Mouse (Mus musculus): ENCODE measurements around the gene Taf1b.
"Not testable (repeated sequence)": the region's sequence is repeated elsewhere in the genome, so short reads cannot be mapped to it uniquely, and the experiment has no call there.

Taf1b gene

DNA sequence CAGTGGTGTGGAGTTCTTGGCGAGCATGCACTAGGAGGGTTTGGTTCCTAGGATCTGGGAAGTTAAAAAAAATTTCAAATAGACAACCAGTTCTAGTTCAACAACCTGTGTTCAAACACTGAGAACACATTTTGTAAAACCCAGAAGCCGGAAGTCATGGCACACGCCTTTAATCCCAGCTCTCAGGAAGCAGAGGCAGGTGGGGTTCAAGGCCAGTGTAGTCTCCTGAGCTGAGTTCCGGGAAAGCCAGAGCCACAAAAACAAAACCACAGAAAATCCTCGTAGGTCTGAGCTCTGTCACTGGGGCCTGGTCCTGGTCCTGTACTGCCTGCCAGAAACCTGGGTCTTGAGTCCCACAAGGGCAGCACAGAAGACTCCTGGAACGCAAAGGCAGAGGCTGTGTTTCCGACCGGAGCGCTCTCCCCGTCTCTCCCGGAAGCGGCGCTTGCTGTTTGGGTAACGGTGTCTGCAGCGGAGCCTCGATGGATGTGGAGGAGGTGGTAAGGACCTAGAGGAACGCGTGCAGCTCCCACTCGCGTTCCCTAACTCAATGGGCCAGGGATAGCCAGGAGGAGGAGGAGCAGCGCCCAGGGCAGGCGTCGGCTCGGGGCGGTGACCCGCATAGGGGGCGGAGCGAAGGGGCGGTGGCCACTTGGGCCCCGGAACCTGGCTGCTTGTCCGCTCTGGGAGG is at the start of gene Taf1b:
Gene Taf1b, plus strand, starts transcription at position 210 of the 691 bp plus-strand sequence.
- peak; percentile 84 to 90 for DNase-seq (ENCODE audit: low read depth in 2 of 2, low spot score in 2 of 2)

- DNase-seq (ENCODE audit: low read depth in 2 of 2, low spot score in 2 of 2) = no peak
These were observed 37.8 kb upstream of the Taf1b start for GRCm38 (mm10) chr12:24460406-24460805.

DNA sequence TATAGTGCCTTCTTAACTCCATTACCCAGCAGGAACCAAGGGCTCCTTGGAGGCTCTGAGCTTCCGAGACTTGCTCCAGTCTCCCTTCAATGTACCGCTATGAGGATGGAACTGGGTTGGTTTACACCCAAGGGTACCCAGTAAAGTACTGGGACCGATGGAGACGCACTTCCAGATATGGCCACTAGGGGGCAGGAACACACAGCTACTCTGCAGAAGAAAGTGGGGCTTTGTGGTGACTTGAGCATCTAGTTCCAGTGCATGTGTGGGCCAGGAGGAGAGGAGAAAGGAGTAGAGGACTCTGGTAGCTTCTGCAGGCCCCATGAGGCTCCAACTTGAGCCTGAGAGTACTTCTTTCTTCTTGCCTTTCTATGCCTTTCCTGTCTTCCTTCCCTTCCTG is 36.0 kb upstream of the Taf1b start:
- peak; percentile 3 to 13 for DNase-seq (ENCODE audit: low read depth in 2 of 2, low spot score in 2 of 2)

- DNase-seq (ENCODE audit: low read depth in 2 of 2, low spot score in 2 of 2) = not testable (repeated sequence)
These were observed 34.7 kb upstream of the Taf1b start for GRCm38 (mm10) chr12:24463490-24463889.

DNA sequence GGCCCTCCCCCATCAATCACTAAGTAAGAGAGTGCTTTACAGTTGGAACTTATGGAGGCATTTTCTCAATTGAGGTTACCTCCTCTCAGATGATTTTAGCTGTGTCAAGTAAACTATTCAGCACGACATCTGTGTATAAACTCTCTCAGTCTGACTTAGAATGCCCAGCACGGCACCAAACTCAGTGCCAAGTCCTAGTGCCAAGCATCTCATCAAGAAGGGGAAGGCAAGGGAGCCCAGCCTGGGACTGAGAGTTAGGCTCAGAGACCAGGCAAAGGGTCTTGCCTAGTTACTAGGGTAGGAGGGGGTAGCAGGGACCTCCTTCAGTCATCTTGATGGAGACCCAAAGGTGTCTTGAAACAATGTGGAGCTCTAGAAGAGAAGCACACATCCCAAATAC is 29.2 kb upstream of the Taf1b start:
- no peak for DNase-seq (ENCODE audit: low read depth in 2 of 2, low spot score in 2 of 2)

GRCm38 (mm10) chr12:24470943-24471342 is 27.2 kb upstream of the Taf1b start:
- DNase-seq (ENCODE audit: low read depth in 2 of 2, low spot score in 2 of 2) = peak; percentile 35 to 54

- no peak for DNase-seq (ENCODE audit: low read depth in 2 of 2, low spot score in 2 of 2)
These were observed 24.9 kb upstream of the Taf1b start for GRCm38 (mm10) chr12:24473221-24473620.

DNA sequence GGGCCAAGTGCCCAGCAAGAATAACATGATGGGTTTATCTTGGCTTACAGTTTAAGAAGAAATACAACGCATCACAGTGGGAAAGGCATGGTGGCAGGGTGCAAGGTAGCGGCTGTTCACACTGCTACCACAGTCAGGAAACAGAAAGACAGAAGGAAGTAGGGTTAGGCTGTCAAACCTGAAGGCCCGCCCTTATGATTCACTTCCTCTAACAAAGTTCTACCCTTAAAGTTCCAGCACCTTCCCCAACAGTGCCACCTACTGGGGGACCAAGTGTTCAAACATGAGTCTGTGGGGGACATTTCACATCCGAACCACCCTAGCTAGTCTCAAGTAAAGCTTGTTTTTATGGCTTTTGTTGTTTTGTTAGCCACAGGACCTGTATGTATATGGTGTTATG is 13.2 kb upstream of the Taf1b start:
- no peak for DNase-seq (ENCODE audit: low read depth in 2 of 2, low spot score in 2 of 2)

GRCm38 (mm10) chr12:24486882-24487281 is 11.3 kb upstream of the Taf1b start:
- DNase-seq (ENCODE audit: low read depth in 2 of 2, low spot score in 2 of 2) = no peak

- DNase-seq (ENCODE audit: low read depth in 2 of 2, low spot score in 2 of 2) = not testable (repeated sequence)
These were observed 5.7 kb upstream of the Taf1b start for GRCm38 (mm10) chr12:24492507-24492906.

GRCm38 (mm10) chr12:24493011-24493410 is 5.1 kb upstream of the Taf1b start:
- DNase-seq (ENCODE audit: low read depth in 2 of 2, low spot score in 2 of 2) = no peak

- peak in 1 of 2 experiments; percentile 12 for DNase-seq (ENCODE audit: low read depth in 2 of 2, low spot score in 2 of 2)
These were observed 4.7 kb upstream of the Taf1b start for GRCm38 (mm10) chr12:24493412-24493811.

DNA sequence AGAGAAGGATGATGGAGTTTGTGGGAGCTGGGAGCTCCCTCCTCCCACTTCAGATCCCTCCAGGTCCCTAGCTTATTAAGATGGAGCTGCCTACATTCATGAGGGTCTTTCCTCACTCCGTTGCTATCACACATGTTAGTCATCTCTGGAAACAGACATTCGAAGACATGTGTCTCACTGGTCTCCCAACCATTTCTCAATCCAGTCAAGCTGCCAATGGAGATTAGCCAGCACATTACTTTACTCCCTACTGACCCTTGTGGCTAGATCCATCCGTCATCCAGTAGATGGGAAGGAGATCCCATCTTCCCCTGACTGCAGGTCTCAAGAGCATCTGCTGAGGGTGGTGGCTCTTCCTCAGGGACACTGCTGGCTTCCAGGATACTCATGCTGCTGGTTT is 3.4 kb upstream of the Taf1b start:
- DNase-seq (ENCODE audit: low read depth in 2 of 2, low spot score in 2 of 2) = not testable (repeated sequence)

GRCm38 (mm10) chr12:24498841-24499485 is 804 bp downstream of the Taf1b start:
- DNase-seq (ENCODE audit: low read depth in 2 of 2, low spot score in 2 of 2) = not testable (repeated sequence)

DNA sequence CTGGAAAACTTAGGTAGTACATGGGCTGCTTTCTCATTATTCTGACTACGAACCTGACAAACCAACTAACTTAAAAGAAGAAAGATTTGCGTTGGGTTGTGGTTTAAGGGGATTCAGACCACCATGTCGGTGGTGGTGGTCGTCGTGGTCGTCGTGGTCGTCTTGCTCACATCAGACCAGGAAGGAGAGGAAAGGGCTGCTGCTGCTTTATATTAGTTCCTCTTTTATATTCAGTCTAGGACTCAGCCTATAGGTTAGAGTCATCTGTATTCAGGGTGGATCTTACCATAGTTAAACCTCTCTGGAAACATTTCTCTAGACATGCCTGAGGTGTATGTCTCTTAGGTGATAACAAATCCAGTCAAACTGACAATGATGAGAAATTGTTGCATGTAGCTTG is 19.0 kb downstream of the Taf1b start:
- no peak for DNase-seq (ENCODE audit: low read depth in 2 of 2, low spot score in 2 of 2)

GRCm38 (mm10) chr12:24521076-24521475 is 22.9 kb downstream of the Taf1b start:
- DNase-seq (ENCODE audit: low read depth in 2 of 2, low spot score in 2 of 2) = no peak

DNA sequence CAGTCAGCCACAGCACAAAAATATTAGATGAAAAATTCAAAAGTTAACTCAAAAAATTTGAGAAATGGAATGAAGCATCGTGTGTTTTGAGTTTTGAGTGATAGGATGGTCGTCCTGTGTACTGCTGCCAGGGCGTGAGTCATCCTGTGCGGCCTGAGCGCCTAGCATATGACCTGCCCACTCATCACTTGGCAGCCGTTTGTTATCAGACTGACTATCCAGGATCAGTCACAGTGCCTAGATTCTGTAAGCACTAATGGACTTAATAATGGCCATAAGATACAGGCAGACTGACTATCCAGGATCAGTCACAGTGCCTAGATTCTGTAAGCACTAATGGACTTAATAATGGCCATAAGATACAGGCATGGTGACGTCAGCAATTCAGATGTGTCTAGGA is 26.9 kb downstream of the Taf1b start:
- DNase-seq (ENCODE audit: low read depth in 2 of 2, low spot score in 2 of 2) = not testable (repeated sequence)

GRCm38 (mm10) chr12:24536390-24536789 is 38.2 kb downstream of the Taf1b start:
- DNase-seq (ENCODE audit: low read depth in 2 of 2, low spot score in 2 of 2) = no peak

DNA sequence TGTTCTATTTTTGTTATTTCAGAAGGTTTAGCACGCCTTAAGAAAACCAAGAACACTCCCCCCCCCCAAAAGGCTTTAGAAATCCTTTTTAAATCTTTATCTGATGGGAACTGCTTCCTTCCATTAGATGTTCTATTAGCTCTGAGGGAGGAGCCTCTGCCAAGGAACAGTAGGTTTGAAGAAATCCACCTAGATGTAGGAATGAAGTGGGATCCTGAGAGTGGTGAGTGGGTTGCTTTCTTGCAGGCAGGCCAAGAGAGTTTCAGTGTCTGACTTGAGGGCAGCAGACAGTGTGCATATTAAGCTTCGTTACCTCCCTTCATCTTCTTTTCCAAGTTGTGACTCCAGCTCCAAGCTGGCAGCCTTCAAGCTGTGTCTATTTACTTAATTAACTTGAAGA is 39.0 kb downstream of the Taf1b start:
- DNase-seq (ENCODE audit: low read depth in 2 of 2, low spot score in 2 of 2) = no peak

DNA sequence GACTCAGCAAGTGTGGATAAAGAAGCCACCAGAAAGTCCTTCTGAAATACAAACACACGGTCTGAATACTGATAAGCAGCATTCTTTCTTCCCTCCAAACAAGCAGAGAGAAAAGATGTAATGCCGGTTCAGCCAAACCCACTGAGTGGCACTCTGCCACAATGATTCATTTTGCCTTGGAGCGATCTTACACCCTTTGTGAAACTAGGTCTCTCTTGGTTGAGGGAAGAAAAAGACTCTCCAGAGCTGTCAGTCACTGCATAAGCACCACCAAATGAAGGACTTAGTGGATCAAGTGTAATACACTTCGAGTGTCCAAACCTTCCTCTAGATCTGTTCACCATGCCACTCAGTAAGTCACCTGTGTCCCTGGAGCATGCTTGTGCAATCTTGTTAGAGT is 39.8 kb downstream of the Taf1b start:
- no peak for DNase-seq (ENCODE audit: low read depth in 2 of 2, low spot score in 2 of 2)

GRCm38 (mm10) chr12:24541426-24542154 is 43.4 kb downstream of the Taf1b start:
- no peak for DNase-seq (ENCODE audit: low read depth in 2 of 2, low spot score in 2 of 2)

DNA sequence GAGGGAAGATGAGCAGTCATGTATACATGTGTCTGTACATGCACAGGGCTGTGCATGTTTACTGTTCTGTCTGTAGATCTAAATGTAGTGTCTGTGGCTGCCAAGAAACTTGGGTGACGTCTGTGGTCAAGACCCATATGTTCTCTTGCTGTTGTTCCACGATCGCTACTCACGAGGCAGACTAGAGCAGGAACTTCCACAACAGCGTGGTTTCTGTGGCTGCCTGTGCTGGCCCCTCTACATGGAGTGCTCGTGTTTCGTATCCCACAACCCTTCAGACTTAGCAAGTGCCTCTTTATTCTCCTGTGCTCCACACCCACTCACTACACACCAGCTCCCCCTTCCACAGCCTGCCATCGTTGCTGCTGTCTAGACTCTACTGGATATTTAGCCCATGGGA is 49.5 kb downstream of the Taf1b start:
- DNase-seq (ENCODE audit: low read depth in 2 of 2, low spot score in 2 of 2) = no peak

All from CD8-positive naive resting alpha-beta T cell, adult 2 months (primary cell).